Mouse (Mus musculus) C2C12 (cell line): ENCODE results near the gene Atp11c. TPM values are rescaled to one million over a fixed set of nuclear protein-coding genes. Genes with fewer than 3 reads are reported as not detected.

Experiments used
- H3K27me3 ChIP-seq: one replicate; pipeline ENCODE4 v1.6.1; 2011; ENCODE audit not compliant: control insufficient read depth, insufficient read depth, insufficient read length
- H3K36me3 ChIP-seq: one replicate; pipeline ENCODE4 v1.6.1; 2011; ENCODE audit not compliant: control insufficient read depth, insufficient read depth
- H3K4me3 ChIP-seq: one replicate; pipeline ENCODE4 v1.5.1; 2011; ENCODE audit warnings: mild to moderate bottlenecking, control low read depth; ENCODE audit not compliant: poor library complexity, insufficient read depth, severe bottlenecking
- H3K79me2 ChIP-seq: one replicate; pipeline ENCODE4 v1.6.1; 2011; ENCODE audit not compliant: control insufficient read depth, insufficient read depth
- H3K79me3 ChIP-seq: one replicate; pipeline ENCODE4 v1.6.1; 2011; ENCODE audit warnings: low read depth, control low read depth
- H3ac ChIP-seq: one replicate; pipeline ENCODE3; 2011; ENCODE audit warnings: low read depth; ENCODE audit not compliant: control insufficient read depth, insufficient read length
- CEBPB ChIP-seq: IDR thresholded peaks from one replicate; pipeline ENCODE4 v1.6.1; 2011; ENCODE audit warnings: low read depth, mild to moderate bottlenecking, control low read depth, moderate library complexity
- CTCF ChIP-seq: IDR thresholded peaks from one replicate; pipeline ENCODE4 v1.5.1; 2011; ENCODE audit not compliant: control insufficient read depth, insufficient read depth, insufficient read length
- FOSL1 ChIP-seq: IDR thresholded peaks from one replicate; pipeline ENCODE4 v1.8.0; 2011; ENCODE audit warnings: mild to moderate bottlenecking, low read length; ENCODE audit not compliant: poor library complexity, insufficient read depth, severe bottlenecking
- MAX ChIP-seq: IDR thresholded peaks from one replicate; pipeline ENCODE4 v1.6.1; 2011; ENCODE audit warnings: mild to moderate bottlenecking, control low read depth
- MYOD1 ChIP-seq: IDR thresholded peaks from one replicate; pipeline ENCODE4 v1.6.1; 2011; ENCODE audit warnings: low read depth; ENCODE audit not compliant: control insufficient read depth, insufficient read length
- MYOG ChIP-seq: IDR thresholded peaks from one replicate; pipeline ENCODE4 v1.6.1; 2011; ENCODE audit not compliant: control insufficient read depth, insufficient read length; ENCODE audit errors: extremely low read depth
- USF1 ChIP-seq: IDR thresholded peaks from one replicate; pipeline ENCODE4 v1.6.1; 2011; ENCODE audit warnings: low read depth, mild to moderate bottlenecking, control low read depth, moderate library complexity
- long read RNA-seq, 2 experiments: library from polyadenylated mRNA; unstranded; transcript quantifications; one replicate each; pipeline ENCODE4 v2.0.0; 2019 to 2020
- polyA plus RNA-seq: library from polyadenylated mRNA; unstranded; fragments of >200 nt; fragmentation: generic; extraction: Trizol; gene quantifications from one replicate; pipeline ENCODE4 v1.2.1, GENCODE M21; 2012; ENCODE audit warnings: missing spikeins

Gene Atp11c
- polyA plus RNA-seq = 2.0 TPM
- long read RNA-seq, experiment 1, partial matches to known transcripts = 1 of 1 reads
- long read RNA-seq, experiment 1, other reads (novel, unspliced or antisense) = 0 of 1 reads
- long read RNA-seq, experiment 2, full-length matches to known transcripts = 7 of 14 reads
- long read RNA-seq, experiment 2, partial matches to known transcripts = 5 of 14 reads
- long read RNA-seq, experiment 2, other reads (novel, unspliced or antisense) = 2 of 14 reads

DNA sequence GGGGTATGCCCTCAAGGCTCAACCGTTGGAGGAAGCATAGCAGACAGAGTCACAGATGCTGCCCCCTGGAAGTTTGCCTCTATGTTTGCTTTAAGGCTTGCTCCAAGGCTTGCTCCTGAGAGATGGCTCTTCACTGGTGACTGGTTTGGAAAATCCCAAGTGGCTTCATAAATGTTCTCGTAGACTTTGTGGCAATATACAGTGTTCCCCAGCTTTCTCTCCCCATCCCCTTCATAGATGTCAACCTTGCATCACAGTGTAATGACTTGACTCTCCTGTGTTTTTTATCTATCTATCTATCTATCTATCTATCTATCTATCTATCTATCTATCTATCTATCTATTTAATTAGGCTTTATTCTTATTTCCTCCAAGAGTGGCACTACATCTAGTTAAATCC lies at the start of gene Atp11c:
Gene Atp11c, minus strand, starts transcription at position 101 of the 400 bp plus-strand sequence.
- TF ChIP-seq CTCF (no peak), MYOG (no peak), FOSL1 (no peak), CEBPB (no peak), MYOD1 (no peak)
- H3K27me3 ChIP-seq = no peaks in the 10 kb centered on the region
- H3ac ChIP-seq = no peak within 1 kb of the TSS
- no peaks in the 10 kb centered on the region for H3K79me3 ChIP-seq
- H3K79me2 ChIP-seq = no peaks in the 10 kb centered on the region
- H3K36me3 ChIP-seq = no peaks in the 10 kb centered on the region
- H3K4me3 ChIP-seq = no peak within 1 kb of the TSS

DNA sequence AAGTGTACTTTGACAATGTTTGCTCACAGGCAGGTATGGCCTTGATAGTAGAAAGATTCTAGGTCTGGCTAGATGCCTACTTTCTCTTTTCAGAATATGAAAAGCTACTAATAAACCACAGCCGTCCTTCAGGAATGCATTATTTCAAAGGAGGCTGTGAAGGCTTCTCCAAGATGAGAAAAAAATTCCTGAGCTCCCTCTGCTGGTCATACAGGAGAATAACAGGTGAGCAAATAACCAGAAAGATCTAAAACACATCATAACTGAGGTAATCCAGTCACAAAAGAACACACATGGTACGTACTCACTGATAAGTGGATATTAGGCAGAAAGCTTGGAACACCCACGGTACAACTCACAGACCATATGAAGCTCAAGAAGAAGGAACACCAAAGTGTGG lies 16.7 kb upstream of the Atp11c start:
- Histone ChIP-seq H3K79me2 (no peaks in the 10 kb centered on the region), H3ac (no peak overlapping the region), H3K79me3 (no peaks in the 10 kb centered on the region), H3K4me3 (no peak overlapping the region), H3K27me3 (no peaks in the 10 kb centered on the region), H3K36me3 (no peaks in the 10 kb centered on the region)
- TF ChIP-seq MYOG = no peak

DNA sequence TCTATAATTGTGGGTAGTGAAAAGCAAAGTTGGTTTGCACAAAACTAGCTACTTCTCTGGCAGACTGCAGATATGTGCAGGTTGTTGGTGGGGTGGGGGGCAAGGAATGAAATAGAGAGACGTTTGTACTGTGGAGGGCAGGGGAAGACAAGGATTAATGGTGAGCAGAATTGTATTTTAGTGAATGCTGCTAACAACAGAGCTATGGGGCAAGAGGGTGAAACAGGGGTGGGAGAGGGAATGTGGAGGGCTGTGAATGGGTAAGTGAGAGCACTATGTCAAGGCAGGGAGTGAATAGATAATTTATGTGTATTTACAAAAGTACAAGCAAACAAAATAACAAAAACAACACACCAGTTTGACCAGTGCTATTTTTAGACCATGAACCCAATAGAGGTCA lies 22.0 kb downstream of the Atp11c start:
- H3K27me3 ChIP-seq = no peaks in the 10 kb centered on the region
- no peak for TF ChIP-seq USF1
- TF ChIP-seq FOSL1 = no peak
- TF ChIP-seq MYOD1 = no peak
- no peak for TF ChIP-seq CEBPB
- no peak for TF ChIP-seq MAX
- TF ChIP-seq MYOG = no peak
- no peak for TF ChIP-seq CTCF
- no peaks in the 10 kb centered on the region for H3K79me3 ChIP-seq
- H3K4me3 ChIP-seq = no peak overlapping the region
- H3K79me2 ChIP-seq = no peaks in the 10 kb centered on the region
- no peaks in the 10 kb centered on the region for H3K36me3 ChIP-seq
- H3ac ChIP-seq = no peak overlapping the region

DNA sequence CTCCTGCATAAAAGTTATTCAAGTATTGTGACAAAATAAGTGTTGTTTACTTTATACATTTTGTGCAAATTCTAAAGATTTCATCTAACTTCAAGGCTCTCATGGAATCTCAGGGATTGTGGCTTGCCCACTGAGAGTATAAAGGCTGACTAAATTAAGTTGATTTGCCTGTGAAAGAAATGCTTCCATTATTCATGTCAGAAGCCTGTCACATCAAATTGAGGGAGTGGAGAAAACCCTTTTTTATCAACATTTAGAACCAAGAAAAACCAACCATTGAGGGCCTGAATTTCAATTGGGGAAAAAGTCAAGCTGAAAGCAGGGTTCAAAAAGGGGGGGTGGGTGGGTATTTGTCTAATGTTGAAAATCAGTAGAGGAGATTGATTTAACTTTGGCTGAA lies 23.5 kb downstream of the Atp11c start:
- H3K27me3 ChIP-seq = no peaks in the 10 kb centered on the region
- no peaks in the 10 kb centered on the region for H3K79me2 ChIP-seq
- no peaks in the 10 kb centered on the region for H3K79me3 ChIP-seq
- H3ac ChIP-seq = no peak overlapping the region
- no peak for TF ChIP-seq CEBPB
- TF ChIP-seq CTCF = no peak
- no peak for TF ChIP-seq FOSL1
- no peak for TF ChIP-seq MAX
- TF ChIP-seq MYOG = no peak
- no peak for TF ChIP-seq USF1
- TF ChIP-seq MYOD1 = no peak
- no peaks in the 10 kb centered on the region for H3K36me3 ChIP-seq
- no peak overlapping the region for H3K4me3 ChIP-seq

DNA sequence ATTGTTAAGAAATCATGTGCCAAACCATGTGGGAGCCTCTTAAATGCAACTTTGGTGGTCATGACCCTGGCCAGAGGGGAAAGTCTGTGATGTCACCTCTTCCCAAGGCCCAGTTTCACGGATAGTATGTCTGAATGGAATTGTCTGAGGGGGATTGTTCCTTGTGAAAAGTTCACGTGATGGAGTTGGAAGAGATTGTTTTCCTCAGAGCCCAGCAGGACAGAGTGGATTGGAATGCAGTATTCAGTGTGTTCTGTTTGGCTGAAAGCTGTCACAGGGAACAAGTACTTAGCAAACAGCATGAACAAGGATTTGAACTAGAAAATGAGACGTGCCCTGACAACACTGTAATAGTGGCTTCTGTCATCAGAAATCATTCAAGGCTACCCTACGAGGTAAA lies 37.3 kb downstream of the Atp11c start:
- Histone ChIP-seq H3ac (no peak overlapping the region), H3K27me3 (no peaks in the 10 kb centered on the region), H3K36me3 (no peaks in the 10 kb centered on the region), H3K79me2 (no peaks in the 10 kb centered on the region), H3K4me3 (no peak overlapping the region), H3K79me3 (no peaks in the 10 kb centered on the region)
- TF ChIP-seq CEBPB (no peak), MAX (no peak), MYOD1 (no peak), CTCF (no peak), USF1 (no peak), MYOG (no peak), FOSL1 (no peak)

DNA sequence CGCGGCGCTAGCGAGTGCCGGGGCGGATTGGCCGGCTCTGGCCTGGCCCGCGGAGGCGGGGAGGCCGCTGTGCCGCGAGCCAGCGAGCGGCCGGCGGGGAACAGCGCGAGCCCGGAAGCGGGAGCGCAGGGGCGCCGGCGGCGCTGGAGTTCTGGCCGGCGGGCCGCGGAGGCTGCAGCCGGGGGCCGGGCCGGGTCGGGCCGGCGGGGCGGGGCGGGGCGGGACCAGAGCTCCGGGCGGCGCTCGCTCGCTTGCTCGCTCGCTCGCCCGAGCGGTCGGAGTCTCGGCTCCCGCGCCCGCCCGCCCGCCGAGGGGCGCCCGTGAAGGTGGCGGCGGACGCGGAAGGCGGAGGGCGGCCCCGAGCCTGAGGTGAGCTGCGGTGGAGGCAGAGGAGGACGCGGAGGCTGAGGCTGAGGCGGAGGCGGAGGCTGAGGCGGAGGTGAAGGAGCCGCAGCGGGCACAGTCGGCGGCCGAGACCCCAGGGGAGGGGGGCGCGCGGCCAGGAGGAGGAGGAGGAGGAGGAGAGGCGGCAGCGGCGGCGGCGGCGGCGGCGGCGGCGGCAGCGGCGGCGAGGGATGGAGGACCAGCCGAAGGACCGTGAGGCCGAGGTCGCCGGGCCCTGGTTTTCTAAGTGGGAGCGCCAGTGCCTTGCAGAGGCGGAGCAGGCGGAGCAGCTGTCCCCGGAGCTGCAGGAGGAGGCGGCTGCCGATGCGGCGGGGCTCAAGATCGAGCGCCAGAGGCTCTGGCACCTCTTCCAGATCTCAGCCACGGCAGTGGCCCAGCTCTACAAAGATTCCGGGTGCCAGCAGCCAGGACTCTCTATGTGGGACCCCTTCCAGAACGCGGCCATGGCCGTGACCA lies 44.8 kb downstream of the Atp11c start:
- no peaks in the 10 kb centered on the region for H3K79me3 ChIP-seq
- no peak overlapping the region for H3K4me3 ChIP-seq
- H3K36me3 ChIP-seq = no peaks in the 10 kb centered on the region
- TF ChIP-seq USF1 (no peak), CEBPB (no peak), MAX (no peak), MYOD1 (no peak), CTCF (no peak), FOSL1 (no peak), MYOG (no peak)
- no peaks in the 10 kb centered on the region for H3K79me2 ChIP-seq
- H3K27me3 ChIP-seq = no peaks in the 10 kb centered on the region
- H3ac ChIP-seq = no peak overlapping the region
